Mouse (Mus musculus) kidney, postnatal 0 days (tissue): Measurements from ENCODE around the gene Ehd2. TPM values are rescaled to one million over a fixed set of nuclear protein-coding genes. Genes with fewer than 3 reads are reported as not detected.

Experiments
- ATAC-seq: fragments of 200-750 bp; cut with Nextera tagmentation; replicated peaks from 2 replicates; pipeline ENCODE4 v1.8.0; 2017; ENCODE audit warnings: low read depth, moderate number of reproducible peaks, moderate TSS enrichment, moderate library complexity; ENCODE audit not compliant: low FRiP score
- DNase-seq: peaks from one replicate; pipeline ENCODE4 v3.0.0-alpha.2; 2016; ENCODE audit warnings: low spot score
- H3K27ac ChIP-seq: fragments of 300-500 bp; sonication (generic); 2 replicates; pipeline ENCODE4 v1.5.1; 2014; ENCODE audit warnings: mild to moderate bottlenecking
- H3K27me3 ChIP-seq: fragments of 300-500 bp; sonication (generic); 2 replicates; pipeline ENCODE4 v1.6.1; 2014; ENCODE audit warnings: low read length, mixed read lengths; ENCODE audit not compliant: insufficient read depth
- H3K36me3 ChIP-seq: fragments of 300-500 bp; sonication (generic); 2 replicates; pipeline ENCODE4 v1.6.1; 2014; ENCODE audit warnings: low read length, mixed read lengths; ENCODE audit not compliant: insufficient read depth
- H3K4me1 ChIP-seq: fragments of 300-500 bp; sonication (generic); replicated peaks from 2 replicates; pipeline ENCODE4 v1.6.1; 2014; ENCODE audit warnings: antibody characterized with exemption, low read length, mixed read lengths; ENCODE audit not compliant: insufficient read depth
- H3K4me2 ChIP-seq: fragments of 300-500 bp; sonication (generic); 2 replicates; pipeline ENCODE4 v1.6.1; 2014; ENCODE audit warnings: mild to moderate bottlenecking, low read length, moderate library complexity, mixed read lengths
- H3K4me3 ChIP-seq: fragments of 300-500 bp; sonication (generic); replicated peaks from 2 replicates; pipeline ENCODE4 v1.5.1; 2014; ENCODE audit warnings: low read depth, low read length
- H3K9ac ChIP-seq: fragments of 300-500 bp; sonication (generic); 2 replicates; pipeline ENCODE4 v1.6.1; 2014; ENCODE audit warnings: low read depth, low read length
- H3K9me3 ChIP-seq: fragments of 300-500 bp; sonication (generic); replicated peaks from 2 replicates; pipeline ENCODE4 v1.6.1; 2016; ENCODE audit warnings: low read length, inconsistent platforms, mixed read lengths
- CTCF ChIP-seq: IDR thresholded peaks from 2 replicates; pipeline ENCODE4 v1.5.1; 2016; ENCODE audit warnings: antibody characterized with exemption, low read depth, mild to moderate bottlenecking, moderate library complexity
- WGBS: fragments of 180-500 bp; shearing (Covaris S2); extraction: QIAGEN DNeasy Blood & Tissue Kit; methylation state at CpG from one replicate; pipeline ENCODE4 v1.1.7; 2014; 5-methylcytosine and 5-hydroxymethylcytosine counted together
- polyA plus RNA-seq: library from polyadenylated mRNA; unstranded; fragments of >200 nt; fragmentation: Nextera tagmentation; extraction: Ambion mirVana; gene quantifications from 2 replicates; pipeline ENCODE4 v1.2.1, GENCODE M21; 2015

The Ehd2 gene
- polyA plus RNA-seq, 1 experiment from 2014 or later: 24.6 TPM

DNA sequence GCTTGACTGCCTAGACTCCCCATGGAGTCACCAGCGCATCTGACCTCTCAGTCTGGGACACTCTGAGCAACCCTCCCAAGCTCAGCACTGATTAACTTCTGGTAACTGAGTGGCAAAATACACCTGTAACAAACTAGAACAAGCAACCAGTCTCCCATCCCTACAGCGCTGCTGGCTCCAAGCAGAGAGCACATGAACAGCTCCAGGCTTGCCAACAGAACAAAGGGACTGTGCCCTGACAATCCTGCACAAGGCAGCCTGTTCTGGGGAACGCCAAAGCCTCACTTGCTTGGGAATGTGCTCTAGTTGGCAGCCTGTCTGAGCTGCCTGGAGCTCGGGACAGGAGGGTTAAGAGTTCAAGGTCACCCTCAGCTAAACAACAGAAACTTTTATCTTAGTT, 14.2 kb upstream of the Ehd2 start:
- DNase-seq (no peak), ATAC-seq (peak; percentile 72)
- Histone ChIP-seq H3K9me3 (no peaks in the 10 kb centered on the region), H3K27me3 (no peaks in the 10 kb centered on the region), H3K9ac (no peak overlapping the region), H3K4me1 (no peaks in the 10 kb centered on the region), H3K36me3 (peaks cover 14% of the 10 kb centered on the region), H3K4me3 (no peak overlapping the region), H3K4me2 (no peak overlapping the region), H3K27ac (peak overlapping the region; percentile 47; the same call in 1 of the 2 replicates)
- WGBS: 78% methylated on average over 4 of the region's 4 CpGs
- no peak for TF ChIP-seq CTCF

- H3K36me3 ChIP-seq: peaks cover 18% of the 10 kb centered on the region
- H3K9me3 ChIP-seq: no peaks in the 10 kb centered on the region
- H3K4me3 ChIP-seq: no peak overlapping the region
- DNase-seq: no peak
- no peak; the same call in 1 of the 2 replicates for ATAC-seq
- no peak overlapping the region for H3K9ac ChIP-seq
- H3K27ac ChIP-seq: no peak overlapping the region
- 68% methylated on average over 8 of the region's 8 CpGs for WGBS
- H3K4me2 ChIP-seq: no peak overlapping the region
- no peaks in the 10 kb centered on the region for H3K27me3 ChIP-seq
- TF ChIP-seq CTCF: no peak
- H3K4me1 ChIP-seq: no peaks in the 10 kb centered on the region
Measured at GRCm38 (mm10) chr7:15980246-15980645, 12.9 kb upstream of the Ehd2 start.

DNA sequence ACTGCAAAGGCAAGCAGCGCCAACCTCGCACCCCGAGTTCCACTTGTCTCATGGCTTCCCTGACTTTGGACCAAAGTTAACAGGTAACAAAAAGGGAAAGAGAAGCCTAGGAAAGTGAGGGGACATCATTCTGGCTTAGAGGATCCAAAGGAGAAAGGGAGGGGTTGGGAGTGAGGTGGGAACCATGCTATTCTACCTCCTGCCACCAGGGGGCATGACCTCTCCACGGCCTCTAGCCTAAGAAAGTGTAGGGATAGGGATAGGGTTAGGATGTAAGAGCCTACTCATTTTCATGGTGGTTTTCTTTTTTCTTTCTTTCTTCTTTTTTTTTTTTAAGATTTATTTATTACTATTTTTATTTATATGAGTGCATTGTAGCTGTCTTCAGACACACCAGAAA, 8.5 kb upstream of the Ehd2 start:
- no peaks in the 10 kb centered on the region for H3K9me3 ChIP-seq
- H3K27ac ChIP-seq: no peak overlapping the region
- H3K4me1 ChIP-seq: no peaks in the 10 kb centered on the region
- peak; percentile 96 for TF ChIP-seq CTCF
- no peak overlapping the region for H3K4me3 ChIP-seq
- H3K9ac ChIP-seq: no peak overlapping the region
- peak; percentile 63 for DNase-seq
- no peak for ATAC-seq
- no peaks in the 10 kb centered on the region for H3K27me3 ChIP-seq
- H3K36me3 ChIP-seq: peaks cover 41% of the 10 kb centered on the region
- no peak overlapping the region for H3K4me2 ChIP-seq
- 69% methylated on average over 4 of the region's 4 CpGs for WGBS

- ATAC-seq: peak; percentile 23; the same call in 1 of the 2 replicates
Measured at GRCm38 (mm10) chr7:15975451-15975850, 8.1 kb upstream of the Ehd2 start.

DNA sequence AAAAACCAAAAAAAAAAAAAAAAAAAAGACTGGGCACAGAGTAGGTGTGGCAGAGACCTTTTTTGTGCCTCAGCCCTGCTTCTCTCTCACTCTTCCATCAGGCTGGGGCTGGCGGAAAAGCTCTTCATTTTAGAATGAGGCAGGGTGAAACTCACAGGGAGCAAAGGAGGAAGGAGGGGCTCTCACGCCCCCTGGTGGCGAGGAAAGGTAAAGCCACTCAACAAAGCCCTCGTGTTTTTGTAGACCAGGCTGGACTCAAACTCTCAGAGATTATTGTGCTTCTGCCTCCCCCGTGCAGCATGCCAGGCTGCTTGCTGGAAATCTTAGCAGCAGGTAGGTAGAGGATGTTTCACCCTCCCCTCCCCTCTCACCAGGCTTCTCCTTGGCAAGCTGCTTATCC, 7.3 kb upstream of the Ehd2 start:
- no peak overlapping the region for H3K9ac ChIP-seq
- no peaks in the 10 kb centered on the region for H3K27me3 ChIP-seq
- no peak overlapping the region for H3K4me3 ChIP-seq
- no peak overlapping the region for H3K27ac ChIP-seq
- H3K4me1 ChIP-seq: no peaks in the 10 kb centered on the region
- TF ChIP-seq CTCF: peak; percentile 81
- WGBS: 58% methylated on average over 5 of the region's 5 CpGs
- no peak overlapping the region for H3K4me2 ChIP-seq
- ATAC-seq (no peak), DNase-seq (peak; percentile 49)
- peaks cover 41% of the 10 kb centered on the region for H3K36me3 ChIP-seq
- no peaks in the 10 kb centered on the region for H3K9me3 ChIP-seq

More at GRCm38 (mm10) chr7:15975451-15975850, 8.1 kb upstream of the Ehd2 start:
- WGBS: 92% methylated on average over 10 of the region's 10 CpGs
- Histone ChIP-seq H3K4me1 (no peaks in the 10 kb centered on the region), H3K27me3 (no peaks in the 10 kb centered on the region), H3K27ac (no peak overlapping the region), H3K36me3 (peaks cover 41% of the 10 kb centered on the region), H3K4me2 (no peak overlapping the region), H3K4me3 (no peak overlapping the region), H3K9me3 (no peaks in the 10 kb centered on the region), H3K9ac (no peak overlapping the region)
- no peak for TF ChIP-seq CTCF
- no peak for DNase-seq

DNA sequence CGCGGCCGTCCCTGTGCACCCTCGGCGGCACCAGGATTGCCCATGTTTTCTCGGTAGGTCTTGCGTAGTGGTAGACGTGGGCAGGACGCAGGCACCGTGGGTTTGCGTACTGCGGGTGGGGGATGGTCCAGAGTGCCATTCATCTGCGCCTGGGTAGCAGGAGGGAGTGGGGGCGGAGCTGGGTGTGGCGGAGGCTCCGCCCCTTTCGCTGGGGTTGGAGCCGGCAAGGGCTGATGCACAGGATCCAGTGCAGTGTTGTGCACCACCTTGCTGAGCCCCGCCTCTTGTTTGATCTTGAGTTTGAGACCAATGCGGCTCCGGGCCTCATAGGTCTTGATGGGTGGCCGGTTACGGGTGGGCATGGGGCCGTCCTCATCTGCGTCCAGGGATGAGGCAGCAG, 4.9 kb upstream of the Ehd2 start:
- 66% methylated on average over 25 of the region's 25 CpGs for WGBS
- Histone ChIP-seq H3K4me1 (no peaks in the 10 kb centered on the region), H3K4me3 (no peak overlapping the region), H3K27ac (no peak overlapping the region), H3K9me3 (no peaks in the 10 kb centered on the region), H3K4me2 (no peak overlapping the region), H3K9ac (no peak overlapping the region), H3K36me3 (peaks cover 34% of the 10 kb centered on the region), H3K27me3 (no peaks in the 10 kb centered on the region)
- DNase-seq (no peak), ATAC-seq (0 out of 2 replicates have a peak, but pooled peaks have one; percentile 2)
- no peak for TF ChIP-seq CTCF

GRCm38 (mm10) chr7:15969674-15970073, 2.3 kb upstream of the Ehd2 start:
- 87% methylated on average over 3 of the region's 3 CpGs for WGBS
- H3K9ac ChIP-seq: no peak overlapping the region
- H3K27ac ChIP-seq: no peak overlapping the region
- no peak for ATAC-seq
- TF ChIP-seq CTCF: peak; percentile 51
- no peak for DNase-seq
- peaks cover 30% of the 10 kb centered on the region for H3K36me3 ChIP-seq
- no peaks in the 10 kb centered on the region for H3K4me1 ChIP-seq
- no peak overlapping the region for H3K4me3 ChIP-seq
- H3K9me3 ChIP-seq: no peaks in the 10 kb centered on the region
- no peak overlapping the region for H3K4me2 ChIP-seq
- H3K27me3 ChIP-seq: no peaks in the 10 kb centered on the region
